10 mouse cellular contexts compared by ENCODE assay signal in genomic region chr11:97742591-97742990, GRCm38 (mm10). TPM values are rescaled to one million over a fixed set of nuclear protein-coding genes. Genes with fewer than 3 reads are reported as not detected.
DNase-seq lines count a peak whose midpoint lies in the region; ATAC-seq and TF ChIP-seq lines count a peak whose summit lies in the region.
"Had no signal": no experiment of that assay in that cellular context is flagged by ENCODE, and none has a peak within 500 bp of the region (broad histone marks: within the 10 kb centered on the region; RNA-seq: fewer than 3 reads in every experiment).

No protein-coding gene starts in this region.

- peaks cover 20% of the 10 kb centered on the region for H3K4me1 ChIP-seq in cerebellum, adult 2 months (ENCODE audit: control insufficient read depth, insufficient read depth, low read length)
- H3K4me1 ChIP-seq in spleen, adult 2 months (ENCODE audit: control insufficient read depth, insufficient read depth, insufficient read length), result peaks cover 15% of the 10 kb centered on the region; the same call in 1 of the 2 replicates
- H3K4me1 ChIP-seq in limb, embryonic 14.5 days (ENCODE audit: control insufficient read depth, insufficient read depth, low read length), result peaks cover 15% of the 10 kb centered on the region
- H3K4me1 ChIP-seq in stomach, embryonic 16.5 days (ENCODE audit: control insufficient read depth, insufficient read depth, low read length), result peaks cover 21% of the 10 kb centered on the region

- peak in 1 of 2 experiments; percentile 14 for DNase-seq in cerebellum, adult 2 months
- no peak for DNase-seq in cerebellum, adult 11-12 months
- DNase-seq in spleen, adult 2 months (ENCODE audit: low read depth in 1 of 2, low spot score in 2 of 2), result no peak
- DNase-seq in spleen, postnatal 10 days (ENCODE audit: low spot score in 2 of 2), result no peak
- DNase-seq in limb, embryonic 14.5 days (ENCODE audit: low spot score), result no peak
- DNase-seq in thymus, postnatal 14 days, result no peak
- DNase-seq in kidney, postnatal 10 days, result no peak
- DNase-seq: adrenal gland, postnatal 14 days; lung, adult 18-20 months had no signal

- TF ChIP-seq CTCF in cerebellum, adult 2 months (IDR thresholded peaks at IDR 0.05; ENCODE audit: borderline replicate concordance, insufficient read depth, low read depth, low read length), result no peak
- no peak for TF ChIP-seq CTCF in spleen, adult 2 months (IDR thresholded peaks at IDR 0.05; ENCODE audit: extremely low read depth, insufficient read depth, insufficient read length, insufficient replicate concordance)

- peaks cover 3% of the 10 kb centered on the region; the same call in 1 of the 2 replicates for H3K36me3 ChIP-seq in spleen, adult 2 months (ENCODE audit: control insufficient read depth, insufficient read depth, low read length)
- peaks cover 17% of the 10 kb centered on the region for H3K36me3 ChIP-seq in limb, embryonic 14.5 days (ENCODE audit: control insufficient read depth, insufficient read depth, low read length)
- H3K36me3 ChIP-seq in stomach, embryonic 16.5 days (ENCODE audit: control insufficient read depth, insufficient read depth, low read length), result 0 out of 2 replicates have a peak, but pooled peaks cover 7% of the 10 kb centered on the region

- peak overlapping the region; percentile 83 for H3K4me2 ChIP-seq in limb, embryonic 14.5 days (replicated peaks; ENCODE audit: low read depth, low read length, severe bottlenecking)
- peak overlapping the region; percentile 79 for H3K4me2 ChIP-seq in stomach, embryonic 16.5 days (ENCODE audit: low read depth, low read length)

- no peaks in the 10 kb centered on the region for H3K9me3 ChIP-seq in limb, embryonic 14.5 days (ENCODE audit: control insufficient read depth, low read length)
- no peaks in the 10 kb centered on the region for H3K9me3 ChIP-seq in stomach, embryonic 16.5 days (replicated peaks; ENCODE audit: control insufficient read depth, low read length)

- H3K27ac ChIP-seq in cerebellum, adult 2 months (ENCODE audit: insufficient read depth, low read length), result no peak overlapping the region
- peak overlapping the region; percentile 90; the same call in 1 of the 2 replicates for H3K27ac ChIP-seq in spleen, adult 2 months (ENCODE audit: insufficient read depth, low read length)
- H3K27ac ChIP-seq in limb, embryonic 14.5 days (replicated peaks; ENCODE audit: low read depth, low read length), result no peak overlapping the region
- H3K27ac ChIP-seq in stomach, embryonic 16.5 days (ENCODE audit: low read length), result no peak overlapping the region

- WGBS in cerebellum, adult 2 months, result 45% methylated on average over 9 of the region's 9 CpGs
- WGBS in spleen, adult 2 months, result 47% methylated on average over 9 of the region's 9 CpGs
- 83% methylated on average over 9 of the region's 9 CpGs for WGBS in limb, embryonic 14.5 days
- 85% methylated on average over 9 of the region's 9 CpGs for WGBS in stomach, embryonic 16.5 days

- ATAC-seq in limb, embryonic 14.5 days (ENCODE audit: low FRiP score, low read depth), result no peak
- no peak for ATAC-seq in stomach, embryonic 16.5 days (ENCODE audit: insufficient read depth, low FRiP score)

- H3K4me3 ChIP-seq in cerebellum, adult 2 months (replicated peaks; ENCODE audit: insufficient read depth, low read depth, low read length), result peak overlapping the region; percentile 74
- peak overlapping the region; percentile 21 for H3K4me3 ChIP-seq in spleen, adult 2 months (ENCODE audit: extremely low read depth, insufficient read depth, insufficient read length)
- H3K4me3 ChIP-seq in limb, embryonic 14.5 days (replicated peaks; ENCODE audit: low read length), result peak overlapping the region; percentile 80; the same call in 1 of the 2 replicates
- no peak overlapping the region for H3K4me3 ChIP-seq in stomach, embryonic 16.5 days (replicated peaks; ENCODE audit: low read length)

- 0 out of 2 replicates have a peak overlapping the region, but pooled peaks have one; percentile 83 for H3K9ac ChIP-seq in limb, embryonic 14.5 days (ENCODE audit: low read depth, low read length, severe bottlenecking)
- 0 out of 2 replicates have a peak overlapping the region, but pooled peaks have one; percentile 86 for H3K9ac ChIP-seq in stomach, embryonic 16.5 days (ENCODE audit: low read length)

- TF ChIP-seq POLR2A in cerebellum, adult 2 months (IDR thresholded peaks at IDR 0.05; ENCODE audit: borderline replicate concordance, insufficient read depth, low read length), result no peak
- TF ChIP-seq POLR2A in spleen, adult 2 months (IDR thresholded peaks at IDR 0.05; ENCODE audit: low read depth, low read length), result no peak
- TF ChIP-seq POLR2A in limb, embryonic 14.5 days (IDR thresholded peaks at IDR 0.05; ENCODE audit: borderline replicate concordance, extremely low read depth, insufficient read depth, insufficient read length), result no peak

- no peaks in the 10 kb centered on the region for H3K27me3 ChIP-seq in cerebellum, adult 2 months (ENCODE audit: control insufficient read depth, insufficient read depth, low read length)
- H3K27me3 ChIP-seq in spleen, adult 2 months (ENCODE audit: control insufficient read depth, insufficient read depth, low read length), result no peaks in the 10 kb centered on the region
- H3K27me3 ChIP-seq in limb, embryonic 14.5 days (ENCODE audit: control insufficient read depth, insufficient read depth, low read length), result no peaks in the 10 kb centered on the region
- no peaks in the 10 kb centered on the region for H3K27me3 ChIP-seq in stomach, embryonic 16.5 days (ENCODE audit: control insufficient read depth, insufficient read depth, low read length)

RNA-seq across cellular contexts. Expression of gene Pip4k2b, which starts 1.9 kb away (rescaled TPM):
- 47.4 and 49.5 TPM in 2 replicates for polyA plus RNA-seq in cerebellum, adult 2 months (2012; rRNA removed)
- 17.6 and 19.1 TPM in 2 replicates for polyA plus RNA-seq in spleen, adult 2 months (2012; rRNA removed)
- polyA plus RNA-seq in limb, embryonic 14.5 days (2012; rRNA removed), result 34.4 and 37.4 TPM in 2 replicates
- polyA plus RNA-seq in limb, embryonic 14.5 days (2014; fragmentation: Nextera tagmentation; extraction: Ambion mirVana), result 2.2 and 2.3 TPM in 2 replicates
- 1.2 and 1.4 TPM in 2 replicates for polyA plus RNA-seq in stomach, embryonic 16.5 days (2015; fragmentation: Nextera tagmentation; extraction: Ambion mirVana)

RNA-seq across cellular contexts. Expression of gene Cwc25, which starts 23.8 kb away (rescaled TPM):
- polyA plus RNA-seq in cerebellum, adult 2 months (2012; rRNA removed), result 17.2 and 17.7 TPM in 2 replicates
- polyA plus RNA-seq in spleen, adult 2 months (2012; rRNA removed), result 6.7 TPM in 2 replicates
- 20.6 and 22.0 TPM in 2 replicates for polyA plus RNA-seq in limb, embryonic 14.5 days (2012; rRNA removed)
- polyA plus RNA-seq in limb, embryonic 14.5 days (2014; fragmentation: Nextera tagmentation; extraction: Ambion mirVana), result 11.6 and 11.7 TPM in 2 replicates
- 15.0 and 16.3 TPM in 2 replicates for polyA plus RNA-seq in stomach, embryonic 16.5 days (2015; fragmentation: Nextera tagmentation; extraction: Ambion mirVana)

RNA-seq across cellular contexts. Expression of gene 1700001P01Rik, which starts 33.1 kb away (rescaled TPM):
- 0.80 and 0.81 TPM in 2 replicates for polyA plus RNA-seq in cerebellum, adult 2 months (2012; rRNA removed)
- polyA plus RNA-seq in spleen, adult 2 months (2012; rRNA removed), result not detected in 2 replicates
- polyA plus RNA-seq in limb, embryonic 14.5 days (2012; rRNA removed), result 0.34 TPM in 1 of 2 replicates, not detected in the other
- 0.35 TPM in 1 of 2 replicates, not detected in the other for polyA plus RNA-seq in limb, embryonic 14.5 days (2014; fragmentation: Nextera tagmentation; extraction: Ambion mirVana)
- not detected in 2 replicates for polyA plus RNA-seq in stomach, embryonic 16.5 days (2015; fragmentation: Nextera tagmentation; extraction: Ambion mirVana)

RNA-seq across cellular contexts. Expression of gene Psmb3, which starts 39.4 kb away (rescaled TPM):
- 291 and 295 TPM in 2 replicates for polyA plus RNA-seq in cerebellum, adult 2 months (2012; rRNA removed)
- 151 and 203 TPM in 2 replicates for polyA plus RNA-seq in spleen, adult 2 months (2012; rRNA removed)
- 368 and 421 TPM in 2 replicates for polyA plus RNA-seq in limb, embryonic 14.5 days (2012; rRNA removed)
- polyA plus RNA-seq in limb, embryonic 14.5 days (2014; fragmentation: Nextera tagmentation; extraction: Ambion mirVana), result 489 and 508 TPM in 2 replicates
- polyA plus RNA-seq in stomach, embryonic 16.5 days (2015; fragmentation: Nextera tagmentation; extraction: Ambion mirVana), result 363 and 373 TPM in 2 replicates

RNA-seq across cellular contexts. Expression of gene Rpl23, which starts 39.6 kb away (rescaled TPM):
- 234 and 281 TPM in 2 replicates for polyA plus RNA-seq in cerebellum, adult 2 months (2012; rRNA removed)
- polyA plus RNA-seq in spleen, adult 2 months (2012; rRNA removed), result 96.9 and 98.1 TPM in 2 replicates
- 456 and 903 TPM in 2 replicates for polyA plus RNA-seq in limb, embryonic 14.5 days (2012; rRNA removed)
- 730 and 764 TPM in 2 replicates for polyA plus RNA-seq in limb, embryonic 14.5 days (2014; fragmentation: Nextera tagmentation; extraction: Ambion mirVana)
- polyA plus RNA-seq in stomach, embryonic 16.5 days (2015; fragmentation: Nextera tagmentation; extraction: Ambion mirVana), result 439 and 586 TPM in 2 replicates
